Mouse (Mus musculus): ENCODE data around the gene Ypel2. TPM values are rescaled to one million over a fixed set of nuclear protein-coding genes. Genes with fewer than 3 reads are reported as not detected.

Ypel2 gene
- polyA plus RNA-seq, 1 experiment = 10.4 TPM

DNA sequence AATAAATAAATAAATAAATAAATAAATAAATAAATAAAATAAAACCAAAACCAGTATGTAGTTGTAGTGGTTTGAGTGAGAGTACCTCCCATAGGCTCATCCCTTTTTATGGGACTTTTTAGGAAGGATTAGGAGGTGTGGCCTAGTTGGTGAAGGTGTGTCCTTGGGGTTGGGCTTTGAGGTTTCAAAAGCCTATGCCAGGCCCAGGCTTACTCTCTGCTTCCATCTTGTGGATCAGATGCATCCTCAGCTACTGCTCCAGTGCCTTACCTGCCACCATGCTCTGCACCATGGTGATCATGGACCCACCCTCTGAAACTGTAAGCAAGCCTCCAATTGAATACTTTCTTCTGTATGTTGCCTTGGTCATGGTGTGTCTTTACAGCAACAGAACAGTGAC is 28.0 kb upstream of the Ypel2 start:
- no peak for TF ChIP-seq CTCF (IDR thresholded peaks at IDR 0.05; ENCODE audit: borderline replicate concordance, insufficient read depth, low read length)
- TF ChIP-seq POLR2A (IDR thresholded peaks at IDR 0.05; ENCODE audit: low read depth, low read length) = no peak
- no peak overlapping the region for H3K27ac ChIP-seq (ENCODE audit: insufficient read depth, low read length)
- no peak overlapping the region for H3K4me3 ChIP-seq (ENCODE audit: insufficient read depth, low read length)
- peaks cover 3% of the 10 kb centered on the region for H3K4me1 ChIP-seq (ENCODE audit: control insufficient read depth, insufficient read depth, low read length)

DNA sequence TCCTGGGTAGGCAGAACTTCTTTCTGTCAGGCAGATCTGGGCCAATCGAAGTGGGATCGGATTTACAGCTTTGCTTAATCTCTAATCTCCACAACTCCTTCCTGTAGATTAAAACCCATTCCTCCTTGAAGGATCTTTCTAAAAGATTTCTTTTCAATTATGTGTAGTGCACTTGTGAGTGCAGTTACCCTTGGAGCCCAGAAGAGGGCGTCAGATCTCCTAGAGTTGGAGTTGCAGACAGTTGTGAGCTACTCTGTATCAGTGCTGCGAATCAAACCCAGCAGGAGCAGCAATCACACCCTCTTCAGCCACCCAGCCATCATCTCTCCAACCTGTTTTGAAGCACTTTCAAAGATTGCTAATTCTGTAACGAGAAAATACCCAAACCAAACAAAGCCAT is 26.9 kb upstream of the Ypel2 start:
- no peaks in the 10 kb centered on the region for H3K4me1 ChIP-seq (ENCODE audit: control insufficient read depth, insufficient read depth, low read length)
- no peak overlapping the region for H3K4me3 ChIP-seq (ENCODE audit: insufficient read depth, low read length)
- TF ChIP-seq CTCF (IDR thresholded peaks at IDR 0.05; ENCODE audit: borderline replicate concordance, insufficient read depth, low read length) (no peak), POLR2A (IDR thresholded peaks at IDR 0.05; ENCODE audit: low read depth, low read length) (no peak)
- H3K27ac ChIP-seq (ENCODE audit: insufficient read depth, low read length) = no peak overlapping the region

DNA sequence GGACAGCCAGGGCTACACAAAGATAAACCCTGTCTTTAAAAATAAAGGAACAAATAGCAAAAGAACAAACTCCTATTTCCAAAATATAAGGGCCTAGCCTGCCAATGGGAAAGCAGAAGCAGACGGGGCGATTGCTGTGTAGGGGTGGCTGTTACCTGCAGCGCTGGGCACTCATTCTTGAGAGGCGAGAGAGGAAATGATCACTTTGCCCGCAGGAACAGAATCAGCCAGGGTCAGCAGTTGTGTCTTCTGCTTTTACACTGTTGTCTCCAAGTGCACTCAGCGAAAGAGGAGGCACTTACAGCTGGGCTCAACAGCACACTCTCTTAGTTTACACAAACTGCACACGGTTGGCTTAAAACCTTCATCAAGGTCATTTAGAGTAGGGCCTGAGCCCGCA is 25.9 kb upstream of the Ypel2 start:
- Histone ChIP-seq H3K4me3 (ENCODE audit: insufficient read depth, low read length) (no peak overlapping the region), H3K4me1 (ENCODE audit: control insufficient read depth, insufficient read depth, low read length) (no peaks in the 10 kb centered on the region), H3K27ac (ENCODE audit: insufficient read depth, low read length) (no peak overlapping the region)
- TF ChIP-seq POLR2A (IDR thresholded peaks at IDR 0.05; ENCODE audit: low read depth, low read length) (no peak), CTCF (IDR thresholded peaks at IDR 0.05; ENCODE audit: borderline replicate concordance, insufficient read depth, low read length) (no peak)

DNA sequence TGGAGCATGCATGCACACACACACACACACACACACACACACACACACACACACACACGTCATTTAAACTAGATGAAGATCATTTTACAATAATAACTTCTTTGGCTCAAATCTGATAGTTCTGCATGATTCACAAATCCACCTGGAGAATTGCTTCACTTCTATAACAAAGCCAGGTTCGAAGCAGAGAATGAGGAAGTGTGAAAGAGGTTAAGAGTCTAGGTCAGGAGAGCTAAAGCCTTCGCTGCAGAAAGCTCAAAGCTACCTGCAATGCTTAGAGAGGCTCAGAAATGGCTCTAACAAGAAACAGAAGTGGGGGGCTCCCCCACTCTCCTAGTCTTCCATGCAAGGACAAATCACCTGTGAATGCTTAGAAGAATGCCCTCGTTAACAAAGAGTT is 24.6 kb upstream of the Ypel2 start:
- Histone ChIP-seq H3K4me3 (ENCODE audit: insufficient read depth, low read length) (no peak overlapping the region), H3K4me1 (ENCODE audit: control insufficient read depth, insufficient read depth, low read length) (no peaks in the 10 kb centered on the region), H3K27ac (ENCODE audit: insufficient read depth, low read length) (no peak overlapping the region)
- TF ChIP-seq CTCF (IDR thresholded peaks at IDR 0.05; ENCODE audit: borderline replicate concordance, insufficient read depth, low read length) (no peak), POLR2A (IDR thresholded peaks at IDR 0.05; ENCODE audit: low read depth, low read length) (no peak)

DNA sequence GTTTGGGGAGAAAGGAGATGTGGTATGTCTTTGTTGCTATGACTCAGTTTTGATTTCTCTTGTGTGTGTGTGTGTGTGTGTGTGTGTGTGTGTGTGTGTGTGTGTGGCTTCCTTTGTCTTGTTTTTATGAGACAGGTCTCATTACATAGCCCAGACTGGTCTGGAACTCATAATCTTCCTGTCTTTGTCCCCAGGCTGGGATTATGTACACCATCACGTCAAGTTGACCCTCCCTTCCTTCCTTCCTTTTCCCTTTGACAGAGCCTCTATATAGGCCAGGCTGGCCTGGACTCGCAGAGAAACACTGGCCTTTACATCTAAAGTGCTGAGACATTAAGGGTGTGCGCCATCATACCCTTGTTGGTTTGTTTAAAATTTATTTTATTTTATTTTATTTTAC is 22.2 kb upstream of the Ypel2 start:
- TF ChIP-seq POLR2A (IDR thresholded peaks at IDR 0.05; ENCODE audit: low read depth, low read length) (no peak), CTCF (IDR thresholded peaks at IDR 0.05; ENCODE audit: borderline replicate concordance, insufficient read depth, low read length) (no peak)
- Histone ChIP-seq H3K4me3 (ENCODE audit: insufficient read depth, low read length) (no peak overlapping the region), H3K27ac (ENCODE audit: insufficient read depth, low read length) (no peak overlapping the region), H3K4me1 (ENCODE audit: control insufficient read depth, insufficient read depth, low read length) (no peaks in the 10 kb centered on the region)

DNA sequence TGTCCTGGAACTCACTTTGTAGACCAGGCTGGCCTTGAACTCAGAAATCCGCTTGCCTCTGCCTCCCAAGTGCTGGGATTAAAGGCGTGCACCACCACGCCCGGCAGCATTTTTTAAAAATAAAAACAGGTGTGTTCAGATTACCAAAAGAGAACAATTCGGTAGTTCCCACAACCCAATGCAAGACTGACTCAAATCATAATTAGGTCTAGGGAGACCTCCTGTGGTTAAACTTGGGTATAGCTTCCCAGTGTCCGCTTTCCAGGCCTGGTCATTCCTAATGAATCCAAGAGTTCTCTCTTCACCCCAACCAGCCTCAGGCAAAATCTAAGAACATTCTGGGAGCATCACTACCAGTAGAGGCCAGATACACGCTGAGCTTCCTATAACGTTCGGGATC is 17.0 kb upstream of the Ypel2 start:
- H3K27ac ChIP-seq (ENCODE audit: insufficient read depth, low read length) = no peak overlapping the region
- TF ChIP-seq CTCF (IDR thresholded peaks at IDR 0.05; ENCODE audit: borderline replicate concordance, insufficient read depth, low read length) = no peak
- no peak for TF ChIP-seq POLR2A (IDR thresholded peaks at IDR 0.05; ENCODE audit: low read depth, low read length)
- no peak overlapping the region for H3K4me3 ChIP-seq (ENCODE audit: insufficient read depth, low read length)
- no peaks in the 10 kb centered on the region for H3K4me1 ChIP-seq (ENCODE audit: control insufficient read depth, insufficient read depth, low read length)

DNA sequence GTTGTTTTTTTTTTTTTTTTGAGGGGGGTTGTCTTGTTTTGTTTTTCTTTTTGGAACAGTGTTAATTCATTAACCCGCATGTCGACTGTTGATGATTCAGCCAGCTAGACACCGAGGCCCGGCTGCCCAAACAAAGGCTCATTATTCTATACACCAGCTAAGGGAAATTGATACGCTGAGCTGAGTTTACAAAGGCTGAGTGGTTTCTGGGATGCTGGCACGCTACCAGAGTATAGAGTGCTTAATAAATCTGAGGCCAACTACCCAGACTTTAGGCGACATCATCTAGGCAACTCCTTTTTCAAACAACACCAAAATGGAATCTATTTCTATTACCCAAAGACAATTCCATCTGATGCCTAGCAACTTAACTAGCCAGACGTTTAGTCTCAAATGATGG is 13.9 kb upstream of the Ypel2 start:
- no peak for TF ChIP-seq POLR2A (IDR thresholded peaks at IDR 0.05; ENCODE audit: low read depth, low read length)
- TF ChIP-seq CTCF (IDR thresholded peaks at IDR 0.05; ENCODE audit: borderline replicate concordance, insufficient read depth, low read length) = no peak
- Histone ChIP-seq H3K4me1 (ENCODE audit: control insufficient read depth, insufficient read depth, low read length) (no peaks in the 10 kb centered on the region), H3K4me3 (ENCODE audit: insufficient read depth, low read length) (no peak overlapping the region), H3K27ac (ENCODE audit: insufficient read depth, low read length) (peak overlapping the region; percentile 1; the same call in 1 of the 2 replicates)

DNA sequence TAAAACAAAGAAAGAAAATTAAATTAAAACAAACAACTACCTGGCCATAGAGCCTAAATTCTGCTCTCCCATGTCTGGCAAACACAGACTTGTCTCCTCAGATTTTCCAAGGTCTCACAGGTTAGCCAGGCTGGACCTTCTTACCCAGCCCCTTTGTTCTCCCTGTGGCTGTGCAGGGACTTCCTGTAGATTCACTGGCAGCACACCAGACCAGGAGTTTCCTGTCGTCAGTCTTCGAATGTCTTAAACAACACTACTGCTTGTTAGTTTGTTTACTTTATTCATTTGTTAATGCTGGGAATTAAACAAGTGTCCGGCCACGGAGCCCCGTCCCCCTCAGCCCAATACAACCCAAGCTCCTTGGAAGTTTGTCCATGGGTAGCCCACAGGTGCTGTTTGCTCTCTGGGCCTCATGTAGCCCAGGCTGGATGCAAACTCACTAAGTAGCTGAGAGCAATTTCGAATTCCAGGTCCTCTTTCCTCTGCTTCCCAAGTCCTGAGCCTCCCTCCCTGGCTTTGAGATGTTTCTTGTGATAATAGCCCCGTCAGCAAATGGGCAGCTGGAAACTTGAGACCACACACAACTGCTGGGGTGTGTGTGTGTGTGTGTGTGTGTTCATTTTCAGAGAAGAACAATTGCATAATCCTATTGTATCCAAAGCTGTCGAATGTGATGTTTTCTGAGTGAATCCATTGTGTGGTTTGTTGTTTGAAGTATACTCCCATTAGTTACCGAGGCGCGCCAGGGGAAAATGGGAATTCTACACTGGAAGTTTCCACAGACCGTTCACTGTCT is 11.7 kb upstream of the Ypel2 start:
- Histone ChIP-seq H3K4me3 (ENCODE audit: insufficient read depth, low read length) (no peak overlapping the region), H3K27ac (ENCODE audit: insufficient read depth, low read length) (no peak overlapping the region), H3K4me1 (ENCODE audit: control insufficient read depth, insufficient read depth, low read length) (no peaks in the 10 kb centered on the region)
- TF ChIP-seq CTCF (IDR thresholded peaks at IDR 0.05; ENCODE audit: borderline replicate concordance, insufficient read depth, low read length) = no peak
- no peak for TF ChIP-seq POLR2A (IDR thresholded peaks at IDR 0.05; ENCODE audit: low read depth, low read length)

DNA sequence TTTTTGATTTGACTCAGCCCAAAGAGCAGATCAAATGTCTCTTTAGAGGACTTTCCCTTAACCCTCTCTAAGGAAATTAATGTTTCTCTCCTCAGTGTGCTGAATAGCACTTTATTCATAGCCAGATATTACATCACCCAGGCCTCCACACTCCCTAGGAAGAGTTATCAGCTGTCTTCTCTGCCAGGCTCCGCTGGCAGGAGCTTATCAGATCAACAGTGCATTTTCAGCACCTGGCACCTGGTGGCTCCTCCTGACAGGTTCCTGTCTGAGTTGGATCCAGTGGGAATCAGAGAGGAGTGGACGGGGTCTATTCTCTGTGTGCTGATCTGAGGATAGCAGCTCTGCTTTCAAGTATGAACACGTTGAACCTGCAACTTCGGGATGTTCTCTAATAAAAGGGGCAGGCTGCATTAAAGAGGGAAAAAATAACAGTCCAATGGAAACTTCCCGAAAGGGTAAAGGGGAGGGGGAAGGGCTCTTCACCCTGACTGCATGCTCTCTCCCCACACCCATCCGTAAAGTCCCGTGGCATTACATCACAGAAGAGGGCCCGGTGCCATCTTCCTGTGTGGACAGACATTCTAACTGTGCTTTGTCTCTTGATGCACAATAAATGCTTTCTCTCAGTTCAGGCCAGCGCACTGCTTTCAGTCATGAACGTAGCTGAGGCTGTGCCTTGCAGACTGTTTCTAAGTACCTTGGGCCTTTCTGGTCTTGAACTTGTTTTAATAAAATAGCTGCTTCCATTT is 8.7 kb upstream of the Ypel2 start:
- no peaks in the 10 kb centered on the region for H3K4me1 ChIP-seq (ENCODE audit: control insufficient read depth, insufficient read depth, low read length)
- H3K4me3 ChIP-seq (ENCODE audit: insufficient read depth, low read length) = no peak overlapping the region
- no peak overlapping the region for H3K27ac ChIP-seq (ENCODE audit: insufficient read depth, low read length)
- TF ChIP-seq POLR2A (IDR thresholded peaks at IDR 0.05; ENCODE audit: low read depth, low read length) = no peak
- TF ChIP-seq CTCF (IDR thresholded peaks at IDR 0.05; ENCODE audit: borderline replicate concordance, insufficient read depth, low read length) = no peak

DNA sequence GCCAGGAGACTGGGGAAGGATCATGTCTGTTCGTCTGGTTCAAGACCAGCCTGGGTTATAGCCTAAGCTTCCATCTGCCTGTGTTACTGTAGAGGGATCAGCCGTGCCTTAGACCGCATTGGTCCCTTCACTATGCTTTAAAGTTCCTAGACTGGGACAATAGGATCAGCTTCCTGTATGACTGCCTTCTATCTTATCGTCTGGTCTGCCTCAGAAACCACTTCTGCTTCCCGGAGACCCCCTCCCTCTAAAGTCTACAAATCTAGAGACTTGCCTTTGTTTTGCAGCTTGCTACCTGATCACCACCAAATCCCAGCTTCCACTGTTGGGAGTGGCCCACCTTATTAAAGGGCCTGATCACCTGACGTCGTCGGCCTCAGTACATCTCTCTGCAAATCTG is 7.7 kb upstream of the Ypel2 start:
- Histone ChIP-seq H3K27ac (ENCODE audit: insufficient read depth, low read length) (no peak overlapping the region), H3K4me3 (ENCODE audit: insufficient read depth, low read length) (no peak overlapping the region), H3K4me1 (ENCODE audit: control insufficient read depth, insufficient read depth, low read length) (no peaks in the 10 kb centered on the region)
- TF ChIP-seq POLR2A (IDR thresholded peaks at IDR 0.05; ENCODE audit: low read depth, low read length) = no peak
